Mouse (Mus musculus) heart, adult 8-10 months (tissue): ENCODE measurements around the gene Acvr2b. TPM values are rescaled to one million over a fixed set of nuclear protein-coding genes. Genes with fewer than 3 reads are reported as not detected.
A peak's percentile ranks its signal among the peaks of the same experiment; 100 is the strongest.

Experiments used
- DNase-seq: peaks from one replicate; pipeline ENCODE4 v3.0.0; 2022; ENCODE audit warnings: low spot score
- total RNA-seq, 4 experiments: library from RNA; stranded (reverse); gene quantifications; 2 replicates each; pipeline ENCODE4 v1.2.4; 2022

Acvr2b gene
- total RNA-seq, 4 experiments from 2014 or later: 3.5 to 7.6 (median 5.4) TPM

DNA sequence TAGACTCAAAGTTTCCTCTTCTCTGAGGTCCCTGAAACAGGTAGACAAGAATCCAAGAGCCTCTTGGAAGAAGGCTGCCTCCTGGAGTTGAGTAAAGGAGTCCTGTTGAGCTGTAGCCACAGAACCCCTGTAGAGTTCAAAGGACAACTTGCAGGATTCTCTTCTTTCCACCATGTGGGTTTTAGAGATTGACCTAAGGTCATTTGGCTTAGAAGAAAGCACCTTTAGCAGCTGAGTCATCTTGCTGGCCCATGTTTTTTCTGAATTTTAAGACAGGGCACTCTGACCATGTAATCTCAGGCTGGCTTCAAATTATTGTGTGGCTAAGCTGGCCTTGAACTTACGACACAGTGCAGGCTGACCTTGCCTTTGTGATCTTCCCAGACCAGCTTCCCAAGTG lies 71.1 kb downstream of the Acvr2b start:
- DNase-seq: no peak

DNA sequence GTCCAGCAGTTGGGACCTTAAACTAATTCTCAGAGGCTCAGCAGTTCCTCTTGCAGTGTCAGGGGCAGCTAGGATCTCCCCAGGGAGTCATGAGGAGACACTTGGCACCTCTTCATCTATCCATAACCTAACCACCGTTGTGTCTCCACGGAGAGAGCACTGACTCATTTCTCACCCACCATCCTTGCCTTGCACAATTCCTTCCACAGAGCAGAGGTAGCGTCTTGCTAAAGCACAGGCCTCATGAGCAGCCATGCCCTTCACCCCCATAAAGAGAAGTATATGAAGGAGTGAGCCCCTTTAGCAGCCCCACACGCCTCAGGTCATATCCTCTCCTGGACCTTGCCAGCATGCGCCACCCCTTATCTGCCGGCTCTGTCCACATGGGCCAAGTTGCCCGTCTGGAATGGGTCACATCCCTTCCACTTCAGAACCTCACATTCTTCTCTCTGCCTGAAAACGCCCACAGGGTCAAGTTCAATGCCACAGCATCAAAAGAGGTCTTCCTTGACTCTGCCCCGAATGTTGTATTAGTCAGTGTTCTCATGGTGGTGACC lies 71.8 kb downstream of the Acvr2b start:
- DNase-seq: no peak

GRCm38 (mm10) chr9:119474717-119475611 lies 73.0 kb downstream of the Acvr2b start:
- peak; percentile 58 for DNase-seq

DNA sequence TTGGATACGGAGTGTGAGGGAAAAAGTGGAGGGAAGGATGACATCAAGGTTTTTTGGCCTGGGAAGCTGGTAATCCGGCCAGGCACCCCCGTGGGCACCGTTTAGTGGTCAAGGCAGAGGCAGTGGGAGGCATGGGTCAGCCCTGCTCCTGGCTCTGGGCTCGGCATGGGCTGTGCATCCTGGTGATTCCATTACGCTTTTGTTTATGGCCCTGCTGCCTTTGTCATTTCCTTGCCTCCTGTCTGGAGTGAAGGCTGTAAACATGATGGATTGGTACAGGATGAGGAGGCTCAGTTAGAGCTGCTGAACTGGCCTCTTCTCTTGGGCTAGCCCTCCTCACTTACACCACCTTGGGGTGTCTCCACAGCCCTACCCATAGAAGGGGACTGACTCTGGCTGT lies 75.8 kb downstream of the Acvr2b start:
- no peak for DNase-seq

- no peak for DNase-seq
Measured at GRCm38 (mm10) chr9:119478345-119478744, 76.4 kb downstream of the Acvr2b start.

DNA sequence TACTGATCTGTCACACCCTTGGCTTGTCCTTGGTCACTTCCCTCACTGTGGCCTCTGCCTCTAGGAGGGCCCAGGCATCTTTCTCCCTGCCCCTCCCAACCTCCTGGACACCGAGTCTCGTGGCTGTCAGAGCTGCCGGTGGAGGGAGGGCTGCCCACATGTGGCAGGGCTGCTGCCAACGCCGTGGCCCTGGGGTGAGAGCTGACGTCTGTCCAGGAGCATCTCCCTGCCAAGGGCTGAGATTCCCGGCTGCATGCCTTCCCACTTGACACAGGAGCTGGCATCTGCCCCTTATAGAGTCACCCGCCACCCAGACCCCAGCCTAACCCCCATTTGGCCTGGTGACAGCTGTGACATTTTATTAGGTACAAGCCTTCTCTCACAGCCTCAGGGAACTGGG lies 77.4 kb downstream of the Acvr2b start:
- DNase-seq: peak; percentile 72

GRCm38 (mm10) chr9:119481612-119482011 lies 79.7 kb downstream of the Acvr2b start:
- DNase-seq: no peak

DNA sequence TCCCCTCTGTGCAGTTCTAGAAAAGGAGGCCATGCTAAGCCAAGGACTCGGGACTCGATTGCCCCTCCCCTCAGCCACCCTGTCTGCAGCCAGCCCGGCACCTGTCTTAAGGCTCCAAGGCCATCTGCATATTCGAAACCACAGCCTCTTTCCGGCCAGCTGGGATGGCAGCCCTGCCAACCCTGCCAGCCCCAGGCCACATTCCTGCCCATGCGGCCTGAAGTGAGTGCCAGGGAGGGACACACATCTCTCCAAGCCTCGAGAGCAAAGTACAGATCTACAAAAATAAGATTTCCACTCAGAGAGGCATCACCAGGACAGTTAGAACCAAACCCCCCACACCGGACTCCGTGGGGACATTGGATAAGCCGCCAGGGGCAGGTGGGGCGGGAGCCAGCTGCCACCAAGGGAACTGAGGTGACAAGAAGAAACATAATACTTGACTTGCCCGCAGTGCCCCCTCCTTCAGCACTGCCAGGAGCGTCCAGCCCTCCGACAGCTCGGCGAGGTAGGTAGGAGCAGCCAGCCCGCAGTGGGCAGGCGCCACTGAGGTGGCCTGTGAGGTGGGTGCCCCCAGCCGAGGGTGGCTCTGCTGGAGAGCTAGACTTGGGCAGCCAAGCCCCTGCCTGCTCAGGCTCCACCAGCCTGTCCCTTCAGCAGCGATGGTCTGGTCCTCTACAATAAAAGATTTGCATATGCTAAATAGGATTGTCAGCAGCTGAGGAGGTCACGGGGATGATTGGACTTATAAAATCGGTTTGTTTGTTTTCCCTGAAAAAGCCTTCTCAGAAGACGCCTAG lies 81.8 kb downstream of the Acvr2b start:
- no peak for DNase-seq

DNA sequence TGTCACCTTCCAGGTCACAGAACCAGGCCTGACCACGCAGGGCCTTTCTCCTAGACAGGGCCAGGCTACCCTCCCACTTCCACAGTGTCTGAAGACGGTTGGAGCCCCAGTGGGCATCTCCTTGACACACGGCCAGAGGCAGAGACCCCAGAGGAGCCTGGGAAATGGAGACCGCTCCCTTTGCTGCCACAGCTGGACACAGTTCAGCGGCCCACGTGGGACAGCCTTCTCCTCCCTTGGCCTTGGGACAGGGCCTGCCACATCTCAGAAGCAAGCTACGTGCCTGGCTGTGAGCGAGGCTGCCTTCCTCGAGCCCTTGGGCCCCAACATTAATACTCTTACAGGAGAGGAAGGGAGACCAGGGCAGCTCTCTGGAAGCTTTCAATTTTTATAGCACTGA lies 82.5 kb downstream of the Acvr2b start:
- no peak for DNase-seq

Other genes starting within 250 kb of the Acvr2b start
- gene Acaa1b, start 245.0 kb upstream of the Acvr2b start, total RNA-seq: 1 to 10 TPM; 1.1 to 1.7 (median 1.4) TPM
- not detected for gene Gm47289, start 243.0 kb upstream of the Acvr2b start, total RNA-seq
- not detected for gene Slc22a13, start 193.0 kb upstream of the Acvr2b start, total RNA-seq
- 10 to 100 TPM; 52.5 to 63.2 (median 55.3) TPM for gene Oxsr1, start 79.7 kb upstream of the Acvr2b start, total RNA-seq
- gene Acaa1a, start 62.4 kb upstream of the Acvr2b start, total RNA-seq: 10 to 100 TPM; 75.1 to 88.4 (median 78.0) TPM
- 10 to 100 TPM; 10.7 to 12.5 (median 11.4) TPM for gene Myd88, start 60.7 kb upstream of the Acvr2b start, total RNA-seq
- under 1 TPM; 0.25 to 0.41 (median 0.39) TPM for gene Xylb, start 44.7 kb upstream of the Acvr2b start, total RNA-seq
- gene Slc22a14, start 36.6 kb upstream of the Acvr2b start, total RNA-seq: under 1 TPM in 2 of 4 experiments, not detected in 2; 0.31 to 0.47 TPM
- gene Exog, start 42.8 kb downstream of the Acvr2b start, total RNA-seq: 1 to 10 TPM; 2.4 to 3.3 (median 2.8) TPM
- 100 to 1,000 TPM; 176 to 234 (median 203) TPM for gene Scn5a, start 176.9 kb downstream of the Acvr2b start, total RNA-seq